Comparison of ENCODE assay signal across 12 mouse cellular contexts in genomic region chr3:132855458-132856212, GRCm38 (mm10).
DNase-seq lines count a peak whose midpoint lies in the region; ATAC-seq and TF ChIP-seq lines count a peak whose summit lies in the region.
"Had no signal": no experiment of that assay in that cellular context is flagged by ENCODE, and none has a peak within 500 bp of the region (broad histone marks: within the 10 kb centered on the region; RNA-seq: fewer than 3 reads in every experiment).

No protein-coding gene starts in this region.

- peak; percentile 67; the same call in 1 of the 2 replicates for ATAC-seq in kidney, postnatal 0 days (replicated peaks; ENCODE audit: low FRiP score, low read depth)

- H3K9ac ChIP-seq in kidney, postnatal 0 days (ENCODE audit: low read depth, low read length): no peak overlapping the region
- no peak overlapping the region for H3K9ac ChIP-seq in ES-Bruce4 (ENCODE audit: low read depth, poor library complexity, severe bottlenecking)
- H3K9ac ChIP-seq: liver, embryonic 13.5 days had no signal

- H3K27ac ChIP-seq in kidney, postnatal 0 days: no peak overlapping the region
- H3K27ac ChIP-seq in ES-Bruce4 (ENCODE audit: insufficient read depth, low read length): peak overlapping the region; percentile 60; the same call in 1 of the 2 replicates
- H3K27ac ChIP-seq: liver, embryonic 13.5 days had no signal

- H3K4me1 ChIP-seq in kidney, postnatal 0 days (replicated peaks; ENCODE audit: insufficient read depth, low read length): no peaks in the 10 kb centered on the region; the same call in 1 of the 2 replicates
- H3K4me1 ChIP-seq in ES-Bruce4 (ENCODE audit: control insufficient read depth, insufficient read depth, low read length): no peaks in the 10 kb centered on the region

- peak; percentile 91 for DNase-seq in kidney, postnatal 0 days (ENCODE audit: low spot score)
- DNase-seq in kidney, adult 18-20 months: no peak
- peak; percentile 29 for DNase-seq in R1 (ENCODE audit: low read depth, low spot score)
- peak; percentile 65 for DNase-seq in forelimb bud, embryonic 11.5 days (ENCODE audit: low read depth, low spot score)
- DNase-seq in gastrocnemius, adult 18-20 months (ENCODE audit: low spot score): no peak
- no peak for DNase-seq in frontal cortex, postnatal 36 days (ENCODE audit: low spot score in 2 of 2)
- DNase-seq in right cerebral cortex, postnatal 36 days (ENCODE audit: low spot score in 2 of 2): no peak
- DNase-seq: cerebellum, adult 9-11 months; liver, embryonic 13.5 days; thymus, postnatal 25 days had no signal

- H3K36me3 ChIP-seq in kidney, postnatal 0 days (ENCODE audit: insufficient read depth, low read length): no peaks in the 10 kb centered on the region
- H3K36me3 ChIP-seq in ES-Bruce4 (ENCODE audit: control insufficient read depth, insufficient read depth, low read length, poor library complexity, severe bottlenecking): no peaks in the 10 kb centered on the region
- H3K36me3 ChIP-seq: liver, embryonic 13.5 days had no signal

- no peak overlapping the region for H3K4me2 ChIP-seq in kidney, postnatal 0 days (ENCODE audit: low read length)
- H3K4me2 ChIP-seq: liver, embryonic 13.5 days; midbrain, embryonic 11.5 days had no signal

- H3K9me3 ChIP-seq in kidney, postnatal 0 days (replicated peaks; ENCODE audit: low read length): no peaks in the 10 kb centered on the region
- H3K9me3 ChIP-seq in ES-Bruce4 (replicated peaks; ENCODE audit: control insufficient read depth, insufficient read depth, low read length, poor library complexity, severe bottlenecking): no peaks in the 10 kb centered on the region
- H3K9me3 ChIP-seq: liver, embryonic 13.5 days had no signal

- H3K27me3 ChIP-seq in kidney, postnatal 0 days (ENCODE audit: insufficient read depth, low read length): no peaks in the 10 kb centered on the region
- H3K27me3 ChIP-seq in ES-Bruce4 (ENCODE audit: control insufficient read depth, insufficient read depth, low read length, poor library complexity, severe bottlenecking): no peaks in the 10 kb centered on the region
- H3K27me3 ChIP-seq: liver, embryonic 13.5 days had no signal

- TF ChIP-seq EP300 in ES-Bruce4 (IDR thresholded peaks at IDR 0.05; ENCODE audit: insufficient read depth, low read depth, low read length): no peak

- no peak for TF ChIP-seq CTCF in kidney, postnatal 0 days (IDR thresholded peaks at IDR 0.05; ENCODE audit: low read depth)
- TF ChIP-seq CTCF in ES-Bruce4 (IDR thresholded peaks at IDR 0.05; ENCODE audit: low read depth, low read length): no peak

- TF ChIP-seq POLR2A in ES-Bruce4 (IDR thresholded peaks at IDR 0.05; ENCODE audit: insufficient read depth, low read length): no peak

- WGBS in kidney, postnatal 0 days: 58% methylated on average over 9 of the region's 9 CpGs

- no peak overlapping the region for H3K4me3 ChIP-seq in kidney, postnatal 0 days (replicated peaks; ENCODE audit: low read depth, low read length)
- no peak overlapping the region for H3K4me3 ChIP-seq in ES-Bruce4 (ENCODE audit: low read depth, low read length)
- H3K4me3 ChIP-seq: liver, embryonic 13.5 days had no signal

Comparison
In these comparisons a context has a peak if more than half of its experiments do, and no peak if none do; other contexts are left out.
1. DNase-seq: peak in kidney, postnatal 0 days (single experiment), R1 (single experiment) and forelimb bud, embryonic 11.5 days (single experiment); none in kidney, adult 18-20 months (single experiment), gastrocnemius, adult 18-20 months (single experiment), frontal cortex, postnatal 36 days (0 of 2) and right cerebral cortex, postnatal 36 days (0 of 2).